ENCODE assay signal across 22 mouse cellular contexts in genomic region chr1:28602383-28602782, GRCm38 (mm10).
"Had no signal": no experiment of that assay in that cellular context is flagged by ENCODE, and none has a peak within 500 bp of the region (broad histone marks: within the 10 kb centered on the region; RNA-seq: fewer than 3 reads in every experiment).

No protein-coding gene starts in this region.

- DNase-seq: lung, adult 18-20 months; lung, postnatal 14 days; lung, postnatal 36 days; retina, postnatal 1 day; right cerebral cortex, adult 18-20 months; right cerebral cortex, postnatal 25 days; right cerebral cortex, postnatal 4 days; spleen, adult 18-20 months; thymus, adult 18-20 months; thymus, postnatal 25 days; thymus, postnatal 4 days had no signal

- H3K4me2 ChIP-seq: liver, embryonic 12.5 days; midbrain, embryonic 12.5 days; neural tube, embryonic 13.5 days; neural tube, embryonic 15.5 days; stomach, embryonic 15.5 days had no signal

- H3K36me3 ChIP-seq: liver, embryonic 12.5 days; midbrain, embryonic 10.5 days; midbrain, embryonic 12.5 days; neural tube, embryonic 13.5 days; neural tube, embryonic 15.5 days; stomach, embryonic 15.5 days had no signal

- H3K9ac ChIP-seq: liver, embryonic 12.5 days; liver, embryonic 14.5 days; midbrain, embryonic 12.5 days; neural tube, embryonic 13.5 days; neural tube, embryonic 15.5 days; stomach, embryonic 15.5 days had no signal

- H3K27ac ChIP-seq: liver, embryonic 12.5 days; liver, embryonic 14.5 days; midbrain, embryonic 10.5 days; midbrain, embryonic 12.5 days; neural tube, embryonic 13.5 days; neural tube, embryonic 15.5 days; stomach, embryonic 15.5 days; stomach, postnatal 0 days had no signal

- H3K4me1 ChIP-seq: liver, embryonic 12.5 days; midbrain, embryonic 10.5 days; midbrain, embryonic 12.5 days; neural tube, embryonic 13.5 days; neural tube, embryonic 15.5 days; stomach, embryonic 15.5 days had no signal

- H3K9me3 ChIP-seq: liver, embryonic 12.5 days; midbrain, embryonic 10.5 days; midbrain, embryonic 12.5 days; neural tube, embryonic 13.5 days; neural tube, embryonic 15.5 days; stomach, embryonic 15.5 days had no signal

- H3K4me3 ChIP-seq: liver, embryonic 12.5 days; midbrain, embryonic 10.5 days; midbrain, embryonic 12.5 days; myocyte; neural tube, embryonic 13.5 days; neural tube, embryonic 15.5 days; stomach, embryonic 15.5 days had no signal

- ATAC-seq: liver, embryonic 12.5 days; lung, postnatal 0 days; midbrain, embryonic 16.5 days had no signal

- H3K27me3 ChIP-seq: liver, embryonic 12.5 days; midbrain, embryonic 12.5 days; neural tube, embryonic 13.5 days; neural tube, embryonic 15.5 days; stomach, embryonic 15.5 days had no signal
